Mouse (Mus musculus) MN1 (cell line): ENCODE data around the gene Morn3.
"Not testable (repeated sequence)": the region's sequence is repeated elsewhere in the genome, so short reads cannot be mapped to it uniquely, and the experiment has no call there.

Experiments
- DNase-seq: peaks from one replicate; pipeline ENCODE4 v3.0.0-alpha.2; 2016; ENCODE audit warnings: low spot score

Gene Morn3

DNA sequence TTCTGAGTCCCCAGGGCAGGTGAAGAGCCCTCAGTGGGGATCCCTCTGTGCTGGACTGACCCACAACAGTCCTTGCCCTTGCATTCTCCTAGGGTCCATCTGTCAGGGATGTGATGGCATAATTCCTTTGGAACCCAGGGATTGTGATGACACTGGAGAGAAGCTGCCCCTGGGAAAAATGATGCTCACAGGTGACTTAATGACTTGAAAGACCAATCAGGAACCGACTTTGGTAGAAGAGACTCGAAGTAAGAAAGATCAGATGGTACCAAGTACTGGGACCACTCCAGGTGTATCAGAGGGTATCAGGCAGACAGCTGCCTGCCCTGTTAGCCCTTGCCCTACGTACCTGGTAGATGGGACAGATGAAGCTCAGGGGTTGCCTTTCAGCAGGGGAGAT is at the start of gene Morn3:
Gene Morn3, minus strand, starts transcription at position 101 of the 400 bp plus-strand sequence.
- DNase-seq: no peak

DNA sequence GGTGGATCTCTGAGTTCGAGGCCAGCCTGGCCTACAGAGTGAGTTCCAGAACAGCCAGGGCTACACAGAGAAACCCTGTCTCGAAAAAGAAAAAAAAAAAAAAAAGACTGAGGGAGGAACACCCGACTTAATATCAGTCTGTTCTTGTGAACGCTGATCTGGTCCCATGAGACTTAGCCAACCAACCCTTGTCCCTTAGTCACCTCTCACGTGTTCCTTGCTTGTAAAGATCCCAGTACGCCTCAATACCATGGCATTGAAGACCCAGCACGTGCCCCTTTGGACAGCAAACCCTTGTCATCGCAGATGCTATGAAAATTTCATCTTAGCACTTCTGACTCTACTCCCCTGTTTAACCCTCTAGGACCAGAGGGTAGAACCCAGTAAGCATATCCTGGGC is 49.5 kb upstream of the Morn3 start:
- no peak for DNase-seq

DNA sequence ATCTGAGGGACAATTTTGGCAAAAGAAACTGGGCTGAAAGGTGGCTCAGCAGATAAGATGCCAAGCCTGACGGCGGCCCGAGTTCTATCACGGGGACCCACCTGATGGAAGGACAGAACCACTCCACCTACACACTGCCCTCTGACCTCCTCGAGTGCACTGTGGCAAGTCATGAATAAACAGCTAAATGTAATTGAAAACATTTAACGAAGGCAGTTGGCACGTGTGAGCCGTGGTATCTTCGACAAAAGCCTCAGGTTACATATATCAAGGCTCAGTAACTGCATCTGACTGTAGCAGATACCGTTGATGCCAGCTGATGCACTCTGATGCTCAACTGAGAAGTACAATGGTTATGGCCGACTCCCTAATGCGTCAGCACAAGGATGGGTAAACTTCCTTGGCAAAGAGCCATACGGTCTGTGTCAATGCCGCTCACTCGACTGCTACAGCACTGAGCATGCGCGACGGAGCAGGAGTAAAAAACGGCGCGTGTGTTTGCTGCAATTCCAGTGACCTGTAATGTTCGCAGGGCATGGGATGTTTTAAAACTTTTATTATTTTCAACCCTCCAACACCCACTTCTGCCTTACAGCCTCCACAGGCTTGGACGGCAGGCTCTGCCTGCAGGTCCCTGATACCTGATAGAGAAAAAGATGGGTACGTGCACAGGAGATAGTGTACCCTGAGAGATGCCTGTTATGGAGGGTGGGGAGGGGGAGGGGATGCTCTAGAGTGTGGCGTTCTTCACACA is 47.6 kb upstream of the Morn3 start:
- peak; percentile 17 for DNase-seq

DNA sequence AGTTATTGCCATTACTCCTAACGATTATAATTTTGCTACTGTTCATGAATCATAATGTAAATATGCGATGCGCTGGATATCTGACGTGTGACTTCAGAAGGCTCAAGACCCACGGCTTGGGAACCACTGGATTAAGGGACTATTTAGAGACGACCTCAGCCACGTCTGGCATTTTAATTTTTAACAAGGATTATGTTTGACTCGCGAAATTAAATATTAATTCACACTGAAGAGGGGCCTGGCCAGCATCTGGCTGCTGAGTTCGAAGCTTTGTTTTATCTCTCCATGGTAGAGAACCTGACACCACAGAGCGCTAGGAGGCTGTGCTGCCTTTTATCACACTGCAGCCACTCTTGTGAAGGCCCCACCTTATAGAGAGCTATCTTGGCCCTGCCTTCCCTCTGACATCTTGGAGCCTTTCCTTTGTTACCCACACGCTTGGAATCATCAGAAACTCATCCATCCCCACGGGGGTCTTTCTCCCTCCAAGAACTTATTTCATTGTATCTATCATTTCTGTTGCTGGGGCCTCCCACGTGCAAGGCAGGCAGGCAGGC is 46.3 kb upstream of the Morn3 start:
- DNase-seq: no peak

DNA sequence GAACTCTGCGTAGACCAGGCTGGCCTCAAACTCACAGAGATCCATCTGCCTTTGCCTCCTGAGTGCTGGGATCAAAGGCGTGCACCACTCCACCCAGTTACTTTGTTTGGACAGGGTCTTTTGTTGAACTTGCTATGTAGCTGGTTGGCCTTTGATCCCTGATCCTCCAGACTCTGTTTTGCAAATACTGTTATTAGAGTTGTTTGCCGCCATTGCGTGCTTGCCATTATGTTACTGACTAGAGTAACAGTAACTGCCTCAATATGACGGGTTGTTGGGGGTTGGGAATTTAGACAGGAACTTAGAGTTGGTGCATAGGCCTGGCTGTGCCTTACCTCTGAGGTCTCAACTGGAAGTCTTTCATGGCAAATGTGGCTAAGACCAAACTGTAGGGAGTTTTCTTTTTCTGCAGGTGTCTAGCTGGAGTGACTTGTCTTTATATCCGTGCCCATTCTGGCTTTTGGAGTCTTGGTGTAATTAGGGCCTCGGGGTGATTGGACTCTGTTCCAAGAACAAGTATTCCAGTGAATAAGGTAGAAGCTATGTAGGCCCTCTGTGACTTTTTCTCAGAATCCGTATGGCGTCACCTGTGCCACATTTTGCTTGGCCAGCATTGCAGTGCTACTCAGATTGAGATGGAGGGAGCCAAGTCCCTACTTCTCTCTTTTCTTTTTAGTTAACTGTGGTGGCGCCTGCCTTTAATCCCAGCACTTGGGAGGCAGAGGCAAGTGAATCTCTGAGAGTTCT is 43.9 kb upstream of the Morn3 start:
- DNase-seq: no peak

DNA sequence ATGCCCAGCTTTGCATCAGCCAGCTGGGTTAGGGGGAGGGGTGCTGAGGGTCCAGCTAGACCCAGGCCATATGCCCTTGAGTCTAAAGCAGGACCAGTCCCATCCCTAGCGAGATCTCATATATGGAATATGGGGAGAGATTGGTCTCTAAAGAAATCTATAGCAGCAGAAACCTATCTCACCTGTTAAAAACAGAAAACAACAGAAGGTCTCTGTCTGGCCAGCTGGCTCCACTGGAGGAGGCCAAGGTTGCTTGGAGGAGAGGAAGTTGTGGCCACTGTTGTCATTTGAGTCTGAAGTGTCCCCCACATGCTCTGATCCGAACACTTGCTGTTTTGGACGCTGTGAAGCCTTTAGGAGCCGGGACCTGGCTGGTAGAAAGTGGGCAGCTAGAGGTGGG is 42.0 kb upstream of the Morn3 start:
- no peak for DNase-seq

DNA sequence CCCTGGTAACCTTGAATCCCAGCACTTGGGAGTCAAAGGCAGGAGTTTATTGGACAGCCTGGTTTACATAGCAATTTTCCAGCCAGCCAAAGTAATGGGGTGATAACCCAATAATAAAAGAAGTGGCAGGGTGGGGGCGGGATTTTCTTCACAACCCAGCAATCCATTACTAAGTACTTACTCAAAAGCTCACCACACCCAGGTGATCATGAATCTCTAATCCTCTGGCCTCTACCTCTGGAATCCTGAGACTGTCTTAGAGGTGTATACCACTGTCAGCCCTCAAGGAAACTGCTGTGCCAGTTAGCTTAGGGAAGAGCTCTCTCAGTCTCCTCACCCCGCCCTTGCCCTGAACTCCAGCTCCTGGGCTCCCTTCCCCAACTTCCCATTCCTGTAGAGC is 39.7 kb upstream of the Morn3 start:
- DNase-seq: no peak

DNA sequence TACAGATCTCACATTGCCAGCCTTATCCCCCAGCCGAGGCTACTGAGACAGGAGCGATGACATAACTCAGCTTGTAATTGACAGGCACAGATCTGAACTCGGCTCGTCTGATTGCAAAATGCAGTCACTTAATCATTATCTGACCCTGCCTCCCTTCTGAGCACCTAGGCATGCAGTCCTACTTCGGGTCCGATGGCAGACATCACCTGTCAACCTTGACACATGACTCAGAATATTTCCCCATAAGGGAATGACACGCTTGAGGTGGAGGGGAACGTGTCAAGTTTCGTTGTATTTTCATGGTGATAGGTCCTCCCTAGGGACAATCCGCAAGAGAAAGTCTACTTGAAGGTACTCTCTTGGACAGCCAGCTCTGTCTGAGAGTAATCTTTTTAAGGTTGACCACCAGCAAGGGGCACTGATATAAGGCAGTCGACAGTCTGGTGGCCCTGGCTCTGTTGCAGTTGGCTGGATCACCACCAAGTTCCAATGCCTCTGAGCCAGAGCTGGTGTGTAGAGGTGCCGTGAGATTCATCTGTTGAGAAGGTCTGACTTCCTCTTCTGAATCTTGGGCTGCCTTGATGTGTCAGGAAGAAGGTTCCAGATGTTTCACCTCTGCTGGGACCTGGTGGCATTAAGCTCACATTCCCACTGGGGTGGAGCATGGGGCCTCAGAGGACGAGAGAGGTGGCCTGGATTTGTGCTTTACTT is 36.7 kb upstream of the Morn3 start:
- no peak for DNase-seq

DNA sequence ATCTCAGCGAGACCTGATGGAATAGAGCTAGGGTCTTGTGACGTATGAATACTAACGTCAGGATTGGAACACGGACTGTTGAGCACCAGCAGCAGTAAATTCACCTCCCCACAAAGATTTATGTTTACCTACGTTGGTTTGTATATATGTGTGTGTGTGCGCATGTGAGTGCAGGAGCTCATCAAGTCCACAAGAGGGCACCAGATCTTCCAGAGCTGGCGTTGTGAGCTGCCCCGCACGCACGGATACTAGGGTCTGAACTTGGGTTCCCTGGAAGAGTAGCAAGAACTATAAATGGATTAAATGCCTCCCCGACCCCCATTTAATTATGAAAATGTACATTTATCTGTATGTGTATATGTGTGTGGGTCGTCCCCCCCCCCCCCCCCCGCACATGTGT is 33.7 kb upstream of the Morn3 start:
- no peak for DNase-seq

DNA sequence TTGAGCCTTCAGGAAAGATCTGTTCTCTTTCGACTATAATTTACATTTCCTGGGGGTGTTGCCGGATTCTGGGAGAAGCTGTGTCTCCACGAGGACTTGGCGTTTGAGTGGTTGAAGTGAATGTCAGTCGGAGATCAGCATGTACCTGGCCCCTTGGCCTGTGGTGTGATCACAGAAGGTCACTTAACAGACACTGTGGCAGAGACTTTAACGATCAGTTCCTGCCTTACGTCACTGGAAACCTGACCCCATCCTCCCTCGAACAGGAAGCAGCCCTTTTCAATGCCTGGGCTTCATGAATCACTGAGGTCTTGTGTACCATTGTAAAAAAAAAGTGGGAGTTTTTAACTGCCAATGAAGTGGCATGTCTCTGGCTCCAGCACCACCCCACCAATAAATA is 33.2 kb upstream of the Morn3 start:
- DNase-seq: no peak

DNA sequence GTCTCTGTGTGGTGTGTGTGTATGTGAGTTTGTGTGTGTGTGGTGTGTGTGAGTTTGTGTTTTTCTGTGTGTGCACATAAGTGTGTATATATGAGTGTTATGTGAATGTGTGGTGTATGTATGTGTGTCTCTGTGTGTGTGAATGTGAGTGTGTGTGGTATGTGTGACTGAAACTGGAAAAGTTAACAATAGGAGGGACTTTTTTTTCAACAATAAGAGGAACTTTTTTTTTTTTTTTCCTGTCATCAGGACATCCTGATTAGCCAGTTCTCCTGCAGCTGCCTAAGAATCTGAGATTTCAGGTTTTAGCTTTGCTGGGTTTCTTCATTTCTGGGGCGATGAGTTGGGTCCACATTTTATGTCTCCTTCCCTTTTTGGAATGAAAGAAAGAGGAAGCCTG is 32.8 kb upstream of the Morn3 start:
- no peak for DNase-seq

DNA sequence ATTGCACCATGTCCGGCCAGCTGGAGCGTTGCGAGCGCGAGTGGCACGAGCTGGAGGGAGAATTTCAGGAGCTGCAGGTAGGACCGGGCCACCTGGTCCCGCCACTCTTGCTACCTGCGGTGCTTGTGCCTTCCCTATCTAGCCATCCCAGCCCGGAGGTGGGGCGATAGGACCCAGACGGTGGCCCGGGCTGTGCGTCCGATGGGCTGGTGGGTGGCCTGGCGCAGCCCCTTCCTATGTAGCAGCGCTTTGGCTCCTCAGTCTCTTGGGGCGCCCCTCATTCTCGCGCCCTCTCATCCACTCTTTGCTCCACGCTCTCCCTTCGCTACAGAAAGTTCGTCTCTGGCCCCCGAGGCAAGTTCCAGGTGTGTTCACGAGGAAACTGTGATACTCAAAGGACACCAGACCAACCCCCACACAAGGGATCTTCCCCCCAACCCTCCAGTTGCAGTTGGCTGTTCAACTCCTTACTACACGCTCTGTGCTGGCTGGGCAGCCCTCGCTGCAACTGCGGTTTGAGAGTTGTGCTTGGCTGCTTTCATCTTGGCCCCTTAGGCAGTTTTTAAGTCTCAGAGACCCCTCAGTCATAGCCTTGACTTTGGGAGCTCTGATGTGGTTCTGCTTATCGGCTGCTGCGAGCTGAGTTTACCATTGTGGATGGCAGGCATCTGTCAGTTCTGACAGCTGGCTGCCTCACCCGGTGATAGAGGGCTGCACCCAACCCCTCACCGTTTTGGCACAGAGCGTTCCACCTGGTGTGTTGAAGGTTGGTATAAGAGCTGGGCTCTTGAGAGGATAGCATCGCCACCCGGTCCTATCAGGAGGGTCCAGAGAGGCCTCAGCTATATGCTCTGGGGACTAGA is 29.8 kb upstream of the Morn3 start:
- no peak for DNase-seq

DNA sequence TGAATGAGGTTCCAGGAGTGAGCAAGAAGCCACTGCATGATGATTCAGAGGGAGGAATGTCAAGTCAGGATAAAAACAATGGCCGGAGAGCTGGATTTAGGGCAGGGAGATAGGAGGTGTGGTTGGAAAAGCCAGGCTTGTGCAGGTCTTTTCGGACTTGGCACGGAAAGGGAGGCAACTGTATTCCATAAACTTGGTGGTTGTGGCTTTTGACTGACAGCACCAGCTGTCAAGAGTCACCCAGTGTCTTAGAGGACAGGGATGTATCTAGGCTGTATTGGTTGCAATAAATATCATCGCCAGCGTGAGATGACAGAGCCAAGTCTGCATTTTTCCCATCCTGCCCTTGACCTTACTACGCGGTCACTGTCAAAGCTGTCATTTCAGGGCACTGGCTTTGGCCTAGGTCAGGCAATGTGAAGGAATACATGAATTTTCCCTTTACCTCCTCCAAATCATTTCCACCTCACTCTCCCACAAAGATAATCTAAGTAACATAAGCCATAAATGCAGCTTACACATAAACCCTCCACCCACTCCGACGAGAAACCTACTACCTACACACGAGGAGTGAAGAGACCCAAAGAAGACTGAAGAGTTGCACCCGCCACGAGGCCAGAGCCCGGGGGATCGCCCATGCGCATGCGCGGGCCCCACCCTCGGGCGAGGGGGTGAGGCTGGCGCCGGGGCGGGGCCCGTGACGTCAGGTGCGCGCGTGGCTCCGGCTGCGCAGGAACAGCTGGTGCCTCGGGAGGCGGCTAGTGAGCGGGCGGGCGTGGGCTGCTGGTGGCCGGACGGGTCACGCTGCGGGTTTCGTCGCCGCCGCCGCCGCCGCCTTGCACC is 29.0 kb upstream of the Morn3 start:
- DNase-seq: peak; percentile 88

DNA sequence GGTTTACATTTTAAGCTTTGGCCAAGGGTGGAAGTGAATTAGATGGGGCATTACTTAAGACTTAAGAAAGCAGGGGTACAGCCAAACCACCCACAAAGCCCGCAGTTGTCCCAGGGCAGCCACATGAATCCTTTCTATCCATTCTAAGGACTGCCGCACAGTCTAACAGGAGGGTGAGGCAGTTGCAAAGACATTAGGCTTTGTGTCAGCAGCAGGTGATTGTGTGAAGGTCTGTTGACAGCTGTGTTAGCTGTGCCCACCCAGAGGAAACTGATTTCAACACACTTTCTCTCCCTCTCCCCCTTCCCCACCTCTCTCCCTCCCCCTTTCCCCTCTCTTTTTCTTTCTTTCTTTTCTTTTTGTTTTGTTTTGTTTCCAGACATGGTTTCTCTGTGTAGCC is 21.9 kb upstream of the Morn3 start:
- DNase-seq: no peak

DNA sequence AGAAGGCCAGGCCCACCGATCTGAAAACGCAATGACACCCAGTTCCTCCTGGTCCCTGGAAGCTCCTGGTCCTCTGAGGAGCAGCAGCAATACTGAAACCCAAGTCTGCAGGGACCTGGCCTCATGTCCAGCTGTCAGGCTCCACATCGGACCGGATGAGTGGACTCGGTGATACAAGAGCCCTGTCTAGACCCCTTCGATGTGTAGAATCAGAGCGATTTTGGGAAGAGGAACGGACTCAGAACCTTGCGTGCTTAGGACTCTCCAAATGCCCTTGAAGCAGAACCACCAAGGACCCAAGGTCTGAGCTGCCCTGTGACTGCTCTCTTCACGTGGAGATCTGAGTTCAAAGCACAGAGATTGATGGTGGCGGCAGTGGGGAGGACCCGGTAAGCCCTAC is 21.3 kb upstream of the Morn3 start, which contains the start of gene Tmem120b:
Gene Tmem120b, plus strand, starts transcription at position 301 of the 400 bp plus-strand sequence.
- DNase-seq: no peak

DNA sequence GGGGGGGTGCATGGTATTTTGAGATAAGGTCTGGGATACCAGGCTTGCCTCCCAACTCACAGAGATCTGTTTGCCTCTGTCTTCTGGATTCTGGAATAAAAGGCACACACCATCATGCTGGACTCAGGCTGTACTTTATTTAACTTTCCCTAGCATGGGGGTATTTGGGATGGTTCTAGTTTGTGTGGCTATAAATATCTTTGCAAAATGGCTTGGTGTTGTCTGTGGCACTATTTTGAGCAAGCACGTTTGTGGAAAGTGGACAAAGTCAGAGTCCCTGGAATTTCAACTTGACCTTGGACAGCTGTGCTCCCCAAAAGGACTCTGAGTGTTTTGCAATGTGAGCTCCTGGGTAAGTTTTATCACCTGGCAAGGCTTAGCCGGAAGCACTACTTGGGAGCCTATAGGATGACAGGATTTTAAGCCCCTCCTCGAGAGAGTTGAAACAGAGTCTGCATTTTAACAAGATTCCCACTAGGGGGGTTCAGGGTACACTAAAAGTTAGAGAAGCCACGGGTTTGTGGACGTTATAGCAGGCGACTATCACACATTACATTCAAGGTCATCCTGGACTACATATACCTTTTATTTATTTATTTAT is 20.7 kb upstream of the Morn3 start:
- no peak for DNase-seq

DNA sequence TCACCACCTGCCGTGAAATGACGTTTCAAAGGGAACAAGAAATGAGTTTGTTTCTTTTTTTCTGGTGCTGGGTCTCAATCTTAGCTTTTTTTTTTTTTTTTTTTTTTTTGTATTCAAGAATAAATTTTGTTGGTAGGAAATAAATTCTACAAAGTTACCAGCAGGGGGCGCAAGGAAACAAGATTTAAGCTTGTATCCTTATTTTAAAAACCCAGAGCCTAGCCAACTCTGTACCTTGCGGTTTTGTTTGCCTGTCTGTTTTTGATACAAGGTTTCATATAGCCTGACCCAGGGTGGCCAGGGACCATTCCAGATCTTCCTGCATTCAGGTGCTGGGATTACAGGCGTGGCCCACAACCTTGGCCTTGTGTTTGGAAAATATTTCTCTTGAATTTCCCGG is 17.4 kb upstream of the Morn3 start:
- peak; percentile 78 for DNase-seq

DNA sequence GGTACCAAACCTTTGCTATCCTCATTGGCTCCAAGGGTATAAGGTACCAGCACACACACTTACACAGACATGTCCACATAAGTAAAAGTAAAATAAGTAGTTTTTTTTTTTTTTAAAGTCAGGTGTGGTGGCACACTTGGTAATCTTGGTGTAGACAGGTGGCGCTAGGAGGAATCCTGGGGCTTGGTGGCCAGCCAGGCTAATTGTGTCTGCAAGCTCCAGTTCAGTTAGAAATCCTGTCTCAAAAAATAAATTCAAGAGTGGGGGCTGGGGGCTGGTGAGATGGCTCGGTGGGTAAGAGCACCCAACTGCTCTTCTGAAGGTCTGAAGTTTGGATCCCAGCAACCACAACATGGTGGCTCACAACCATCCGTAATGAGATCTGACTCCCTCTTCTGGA is 16.3 kb upstream of the Morn3 start:
- DNase-seq: no peak

DNA sequence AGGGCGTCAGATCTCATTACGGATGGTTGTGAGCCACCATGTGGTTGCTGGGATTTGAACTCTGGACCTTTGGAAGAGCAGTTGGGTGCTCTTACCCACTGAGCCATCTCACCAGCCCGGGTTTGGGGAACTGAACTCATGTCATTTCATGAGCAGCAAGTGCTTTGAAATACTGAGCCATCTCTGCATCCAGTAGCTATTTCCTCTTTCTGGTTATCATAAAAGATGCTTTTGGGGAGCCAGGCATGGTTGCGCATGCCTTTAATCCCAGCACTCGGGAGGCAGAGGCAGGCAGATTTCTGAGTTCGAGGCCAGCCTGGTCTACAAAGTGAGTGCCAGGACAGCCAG is 14.6 kb upstream of the Morn3 start:
- not testable (repeated sequence) for DNase-seq

DNA sequence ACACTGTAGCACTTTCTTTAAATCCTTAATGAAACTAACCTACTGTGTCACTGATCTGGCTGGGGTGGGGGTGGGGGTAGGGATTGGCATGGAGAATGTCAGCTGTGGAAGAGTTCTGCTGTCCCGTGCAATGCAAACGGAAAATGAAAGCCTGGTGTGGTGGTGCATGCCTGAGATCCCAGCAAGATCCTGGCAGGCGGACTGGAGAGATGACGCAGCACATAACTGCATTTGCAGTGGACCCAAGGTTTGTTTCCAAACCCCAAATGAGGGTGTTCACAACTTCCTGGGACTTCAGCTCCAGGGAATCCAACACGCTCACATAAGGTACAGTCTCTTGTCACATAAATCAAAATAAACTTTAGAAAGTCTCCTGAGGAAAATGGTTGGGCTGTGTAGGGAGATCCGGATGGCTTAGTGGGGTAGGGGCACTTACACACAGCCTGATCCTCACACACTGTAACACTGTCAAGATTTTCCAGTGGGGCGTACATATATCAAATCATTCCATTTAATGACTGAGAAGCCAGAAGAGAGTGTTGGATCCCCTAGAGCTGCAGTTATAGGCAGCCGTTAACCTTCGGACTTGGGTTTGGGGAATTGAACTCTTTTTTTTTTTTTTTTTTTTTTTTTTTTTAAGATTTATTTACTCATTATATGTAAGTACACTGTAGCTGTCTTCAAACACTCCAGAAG is 14.0 kb upstream of the Morn3 start:
- DNase-seq: peak; percentile 28
